Mouse (Mus musculus) myocyte (in vitro differentiated cells): ENCODE measurements around the gene Slc41a3.

Source experiments
- CEBPB ChIP-seq: IDR thresholded peaks from 2 replicates; pipeline ENCODE4 v1.6.1; 2011; ENCODE audit warnings: mild to moderate bottlenecking, moderate library complexity; ENCODE audit not compliant: poor library complexity, insufficient read depth, severe bottlenecking
- E2F4 ChIP-seq: IDR thresholded peaks from one replicate; pipeline ENCODE4 v1.6.1; 2011; ENCODE audit warnings: mild to moderate bottlenecking, control low read depth, moderate library complexity; ENCODE audit not compliant: insufficient read depth
- MAX ChIP-seq: IDR thresholded peaks from one replicate; pipeline ENCODE4 v1.6.1; 2011; ENCODE audit warnings: low read depth, mild to moderate bottlenecking, control low read depth
- MYOD1 ChIP-seq, 3 experiments: IDR thresholded peaks; one replicate each; pipeline ENCODE4 v1.6.1; 2011; ENCODE audit warnings: control low read depth in 2 of 3, low read depth in 2 of 3, mild to moderate bottlenecking in 2 of 3, moderate library complexity in 1 of 3; ENCODE audit not compliant: insufficient read length in 2 of 3, control insufficient read depth in 1 of 3
- MYOG ChIP-seq, 3 experiments: IDR thresholded peaks; one replicate each; pipeline ENCODE4 v1.6.1; 2011; ENCODE audit warnings: control low read depth in 2 of 3, low read depth in 2 of 3, mild to moderate bottlenecking in 2 of 3; ENCODE audit not compliant: insufficient read length in 2 of 3, control insufficient read depth in 1 of 3, insufficient read depth in 1 of 3
- POLR2A ChIP-seq: IDR thresholded peaks from one replicate; pipeline ENCODE4 v1.6.1; 2011; ENCODE audit warnings: low read depth, mild to moderate bottlenecking, control low read depth, moderate library complexity; ENCODE audit not compliant: insufficient read length
- POLR2AphosphoS2 ChIP-seq: IDR thresholded peaks from one replicate; pipeline ENCODE4 v1.6.1; 2011; ENCODE audit warnings: low read depth, control low read depth; ENCODE audit not compliant: insufficient read length
- SRF ChIP-seq: IDR thresholded peaks from one replicate; pipeline ENCODE4 v1.6.1; 2011; ENCODE audit warnings: low read depth; ENCODE audit not compliant: control insufficient read depth, insufficient read length
- TCF12 ChIP-seq: IDR thresholded peaks from one replicate; pipeline ENCODE4 v1.6.1; 2011; ENCODE audit warnings: mild to moderate bottlenecking, control low read depth; ENCODE audit not compliant: poor library complexity, insufficient read depth, severe bottlenecking
- TCF3 ChIP-seq: IDR thresholded peaks from one replicate; pipeline ENCODE4 v1.6.1; 2011; ENCODE audit warnings: low read depth, control low read depth; ENCODE audit not compliant: insufficient read length
- USF1 ChIP-seq: IDR thresholded peaks from one replicate; pipeline ENCODE4 v1.6.1; 2011; ENCODE audit warnings: low read depth, mild to moderate bottlenecking, control low read depth, moderate library complexity

DNA sequence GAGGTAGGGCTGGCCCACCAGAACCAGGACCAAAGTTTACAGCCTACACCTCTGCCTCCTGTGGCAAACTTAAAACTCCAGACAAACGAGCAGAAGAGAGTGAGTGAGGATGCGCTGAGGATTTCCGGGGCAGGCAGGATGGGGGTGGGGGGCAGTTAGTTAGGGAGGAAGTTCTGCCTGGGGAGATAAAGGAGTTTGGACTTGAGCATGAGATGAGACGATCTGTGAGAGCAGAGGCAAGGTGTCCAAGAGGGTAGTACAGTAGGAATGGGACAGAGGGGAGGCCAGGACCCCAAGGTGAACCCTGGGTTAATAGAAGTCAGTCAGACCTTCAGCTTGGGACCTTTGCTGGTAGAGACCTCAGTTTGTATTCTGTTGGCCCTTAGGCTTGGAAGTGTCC is 13.7 kb downstream of the Slc41a3 start:
- TF ChIP-seq E2F4 (no peak), POLR2A (no peak), TCF3 (no peak), MAX (no peak), MYOD1 (IDR thresholded peaks at IDR 0.05; ENCODE audit: control insufficient read depth in 1 of 3, insufficient read length in 2 of 3, low read depth in 2 of 3) (no peak), MYOG (IDR thresholded peaks at IDR 0.05; ENCODE audit: control insufficient read depth in 1 of 3, insufficient read depth in 1 of 3, insufficient read length in 2 of 3, low read depth in 2 of 3) (no peak), TCF12 (no peak), POLR2AphosphoS2 (no peak), USF1 (no peak), CEBPB (no peak), SRF (no peak)
